Mouse (Mus musculus) CH12.LX (cell line): ENCODE measurements around the gene Grcc10. TPM values are rescaled to one million over a fixed set of nuclear protein-coding genes. Genes with fewer than 3 reads are reported as not detected.

Experiments used
- DNase-seq: peaks from one replicate; pipeline ENCODE4 v3.0.0-alpha.2; 2013; ENCODE audit errors: extremely low read depth
- H3K27ac ChIP-seq: 2 replicates; pipeline ENCODE4 v1.5.1; 2012; ENCODE audit warnings: low read depth, mild to moderate bottlenecking, control low read depth, moderate library complexity; ENCODE audit not compliant: insufficient read depth
- H3K27me3 ChIP-seq: replicated peaks from 2 replicates; pipeline ENCODE3; 2012; ENCODE audit warnings: inconsistent platforms
- H3K36me3 ChIP-seq, 2 experiments: replicated peaks in 1 of 2; 2 replicates each; pipeline versions ENCODE3 to v1.6.1; 2012; ENCODE audit warnings: inconsistent platforms in 1 of 2, low read length in 1 of 2, mild to moderate bottlenecking in 1 of 2, mixed read lengths in 1 of 2, moderate library complexity in 1 of 2; ENCODE audit not compliant: control insufficient read depth in 1 of 2, insufficient read depth in 1 of 2
- H3K4me1 ChIP-seq, 2 experiments: 2 replicates each; pipeline ENCODE4 v1.6.1; 2012; ENCODE audit warnings: inconsistent platforms in 1 of 2, moderate library complexity in 1 of 2; ENCODE audit not compliant: insufficient read depth in 2 of 2, control insufficient read depth in 1 of 2
- H3K4me2 ChIP-seq: 2 replicates; pipeline ENCODE4 v1.6.1; 2012; ENCODE audit warnings: low read depth, mild to moderate bottlenecking, control low read depth; ENCODE audit not compliant: poor library complexity, insufficient read depth, severe bottlenecking
- H3K4me3 ChIP-seq, 3 experiments: fragments of 150-350 bp in 1 of 3; sonication (generic) in 1 of 3; replicated peaks in 1 of 3; 2 replicates each; pipeline versions ENCODE3 to v1.5.1; 2011 to 2012; ENCODE audit warnings: low read depth in 2 of 3, low read length in 2 of 3, mild to moderate bottlenecking in 2 of 3, moderate library complexity in 2 of 3, control low read depth in 1 of 3, improper control_type of control experiment in 1 of 3, inconsistent platforms in 1 of 3, mixed read lengths in 1 of 3; ENCODE audit not compliant: poor library complexity in 1 of 3
- H3K79me2 ChIP-seq: replicated peaks from 2 replicates; pipeline ENCODE4 v1.6.1; 2012; ENCODE audit warnings: mild to moderate bottlenecking, moderate library complexity; ENCODE audit not compliant: control insufficient read depth, poor library complexity, insufficient read depth, severe bottlenecking; ENCODE audit errors: extremely low read depth
- H3K9ac ChIP-seq: 2 replicates; pipeline ENCODE4 v1.6.1; 2012; ENCODE audit warnings: low read depth, mild to moderate bottlenecking, control low read depth, moderate library complexity; ENCODE audit not compliant: insufficient read depth
- H3K9me3 ChIP-seq: replicated peaks from 2 replicates; pipeline ENCODE3; 2012; ENCODE audit warnings: low read length, inconsistent platforms, mixed read lengths
- BHLHE40 ChIP-seq: IDR thresholded peaks from 2 replicates; pipeline ENCODE4 v1.6.1; 2011; ENCODE audit warnings: mild to moderate bottlenecking, low read depth, low read length, improper control_type of control experiment
- CHD1 ChIP-seq: IDR thresholded peaks from 2 replicates; pipeline ENCODE4 v1.6.1; 2012; ENCODE audit warnings: low read depth, low read length, improper control_type of control experiment, inconsistent platforms
- CHD2 ChIP-seq: IDR thresholded peaks from 2 replicates; pipeline ENCODE4 v1.6.1; 2011; ENCODE audit warnings: low read length, improper control_type of control experiment
- CTCF ChIP-seq, 2 experiments: IDR thresholded peaks in 1 of 2; conservative IDR thresholded peaks in 1 of 2; 2 replicates each; pipeline ENCODE4 v1.5.1; 2011 to 2012; ENCODE audit warnings: low read depth in 2 of 2, low read length in 2 of 2, improper control_type of control experiment in 1 of 2, inconsistent platforms in 1 of 2, mild to moderate bottlenecking in 1 of 2, moderate library complexity in 1 of 2
- E2F4 ChIP-seq: IDR thresholded peaks from 2 replicates; pipeline ENCODE4 v1.6.1; 2011; ENCODE audit warnings: low read depth, low read length, improper control_type of control experiment; ENCODE audit not compliant: insufficient replicate concordance
- ELF1 ChIP-seq: IDR thresholded peaks from 2 replicates; pipeline ENCODE4 v1.6.1; 2014; ENCODE audit warnings: low read depth, mild to moderate bottlenecking, inconsistent platforms, low read length, improper control_type of control experiment
- EP300 ChIP-seq: IDR thresholded peaks from 2 replicates; pipeline ENCODE4 v1.6.1; 2011; ENCODE audit warnings: low read length, improper control_type of control experiment
- GABPA ChIP-seq: IDR thresholded peaks from 2 replicates; pipeline ENCODE4 v1.6.1; 2012; ENCODE audit warnings: low read depth, low read length, improper control_type of control experiment, inconsistent platforms; ENCODE audit not compliant: insufficient replicate concordance
- HCFC1 ChIP-seq: IDR thresholded peaks from 2 replicates; pipeline ENCODE4 v1.6.1; 2012; ENCODE audit warnings: low read depth, mild to moderate bottlenecking, inconsistent platforms, low read length, improper control_type of control experiment
- IRF4 ChIP-seq: IDR thresholded peaks from 2 replicates; pipeline ENCODE4 v1.6.1; 2014; ENCODE audit warnings: low read depth, mild to moderate bottlenecking, inconsistent platforms, low read length, improper control_type of control experiment
- JUN ChIP-seq: IDR thresholded peaks from 2 replicates; pipeline ENCODE4 v1.6.1; 2011; ENCODE audit warnings: low read depth, mild to moderate bottlenecking, low read length, improper control_type of control experiment, moderate library complexity; ENCODE audit not compliant: insufficient read depth
- KAT2A ChIP-seq: IDR thresholded peaks from 2 replicates; pipeline ENCODE4 v1.6.1; 2012; ENCODE audit warnings: low read length, improper control_type of control experiment, inconsistent platforms; ENCODE audit not compliant: insufficient replicate concordance
- MAFK ChIP-seq: IDR thresholded peaks from 2 replicates; pipeline ENCODE4 v1.6.1; 2011; ENCODE audit warnings: low read length, improper control_type of control experiment; ENCODE audit not compliant: insufficient replicate concordance
- MAX ChIP-seq: IDR thresholded peaks from 2 replicates; pipeline ENCODE4 v1.6.1; 2011; ENCODE audit warnings: low read length, improper control_type of control experiment
- MAZ ChIP-seq: IDR thresholded peaks from 2 replicates; pipeline ENCODE4 v1.6.1; 2012; ENCODE audit warnings: low read depth, mild to moderate bottlenecking, inconsistent platforms, low read length, improper control_type of control experiment, moderate library complexity
- MEF2A ChIP-seq: IDR thresholded peaks from 2 replicates; pipeline ENCODE4 v1.6.1; 2014; ENCODE audit warnings: low read depth, mild to moderate bottlenecking, inconsistent platforms, low read length, improper control_type of control experiment, borderline replicate concordance
- MXI1 ChIP-seq: IDR thresholded peaks from 2 replicates; pipeline ENCODE4 v1.6.1; 2011; ENCODE audit warnings: mild to moderate bottlenecking, low read depth, low read length, improper control_type of control experiment
- MYC ChIP-seq: IDR thresholded peaks from 2 replicates; pipeline ENCODE4 v1.6.1; 2011; ENCODE audit warnings: low read depth, mild to moderate bottlenecking, improper control_type of control experiment, low read length
- NELFE ChIP-seq: IDR thresholded peaks from 2 replicates; pipeline ENCODE4 v1.6.1; 2011; ENCODE audit warnings: low read depth, low read length, improper control_type of control experiment
- NRF1 ChIP-seq: IDR thresholded peaks from 2 replicates; pipeline ENCODE4 v1.6.1; 2014; ENCODE audit warnings: low read depth, mild to moderate bottlenecking, inconsistent platforms, low read length, improper control_type of control experiment, moderate library complexity
- POLR2A ChIP-seq: IDR thresholded peaks from 2 replicates; pipeline ENCODE4 v1.6.1; 2011; ENCODE audit warnings: low read depth, mild to moderate bottlenecking, improper control_type of control experiment, low read length
- RAD21 ChIP-seq: IDR thresholded peaks from 2 replicates; pipeline ENCODE4 v1.6.1; 2011; ENCODE audit warnings: low read depth, mild to moderate bottlenecking, low read length, improper control_type of control experiment, moderate library complexity
- RCOR1 ChIP-seq: conservative IDR thresholded peaks from 2 replicates; pipeline ENCODE4 v1.6.1; 2012; ENCODE audit warnings: low read depth, mild to moderate bottlenecking, inconsistent platforms, low read length, improper control_type of control experiment
- SIN3A ChIP-seq: IDR thresholded peaks from 2 replicates; pipeline ENCODE4 v1.6.1; 2012; ENCODE audit warnings: low read length, improper control_type of control experiment, inconsistent platforms
- SMC3 ChIP-seq: IDR thresholded peaks from 2 replicates; pipeline ENCODE4 v1.6.1; 2011; ENCODE audit warnings: low read depth, low read length, improper control_type of control experiment
- TBP ChIP-seq: conservative IDR thresholded peaks from 2 replicates; pipeline ENCODE4 v1.6.1; 2011; ENCODE audit warnings: low read depth, low read length, improper control_type of control experiment
- TCF12 ChIP-seq: IDR thresholded peaks from 2 replicates; pipeline ENCODE4 v1.6.1; 2014; ENCODE audit warnings: low read depth, mild to moderate bottlenecking, inconsistent platforms, low read length, improper control_type of control experiment
- USF1 ChIP-seq: IDR thresholded peaks from 2 replicates; pipeline ENCODE4 v1.6.1; 2014; ENCODE audit warnings: low read depth, mild to moderate bottlenecking, inconsistent platforms, low read length, improper control_type of control experiment
- ZC3H11A ChIP-seq: IDR thresholded peaks from 2 replicates; pipeline ENCODE4 v1.6.1; 2012; ENCODE audit warnings: low read depth, mild to moderate bottlenecking, inconsistent platforms, low read length, improper control_type of control experiment
- ZKSCAN1 ChIP-seq: IDR thresholded peaks from 2 replicates; pipeline ENCODE4 v1.6.1; 2012; ENCODE audit warnings: low read depth, inconsistent platforms, low read length, improper control_type of control experiment, borderline replicate concordance
- ZMIZ1 ChIP-seq: IDR thresholded peaks from 2 replicates; pipeline ENCODE4 v1.6.1; 2012; ENCODE audit warnings: low read depth, mild to moderate bottlenecking, inconsistent platforms, low read length, improper control_type of control experiment
- dilution Hi-C: fragments of 300-500 bp; cut with MboI; formaldehyde crosslinking; loops from 2 replicates; pipeline ENCODE4 v1.14.3; 2020; ENCODE audit warnings: low sequenced_read_pairs; ENCODE audit not compliant: extremely low pct_unique_long_range_greater_than_20kb, extremely low pct_ligation_motif_present
- in situ Hi-C: fragments of 300-500 bp; cut with MboI; formaldehyde crosslinking; loops from 3 replicates; pipeline ENCODE4 v1.14.3; 2019; ENCODE audit warnings: low sequenced_read_pairs, low pct_ligation_motif_present, low pct_unique_long_range_greater_than_20kb, mixed read lengths
- polyA plus RNA-seq: library from polyadenylated mRNA; unstranded; fragments of >175 nt; gene quantifications from 2 replicates; pipeline ENCODE4 v1.2.1, GENCODE M21; 2012; ENCODE audit warnings: low read depth; ENCODE audit not compliant: insufficient read length
- total RNA-seq, 2 experiments: library from RNA; depleted of rRNA; stranded (reverse); fragments of 300-350 nt in 1 of 2; fragments of >200 nt in 1 of 2; gene quantifications; 2 replicates each; pipeline ENCODE4 v1.2.3; 2012 to 2014

Grcc10 gene
- total and polyA plus RNA-seq, 3 experiments: 64.3 to 197 (median 88.4) TPM

DNA sequence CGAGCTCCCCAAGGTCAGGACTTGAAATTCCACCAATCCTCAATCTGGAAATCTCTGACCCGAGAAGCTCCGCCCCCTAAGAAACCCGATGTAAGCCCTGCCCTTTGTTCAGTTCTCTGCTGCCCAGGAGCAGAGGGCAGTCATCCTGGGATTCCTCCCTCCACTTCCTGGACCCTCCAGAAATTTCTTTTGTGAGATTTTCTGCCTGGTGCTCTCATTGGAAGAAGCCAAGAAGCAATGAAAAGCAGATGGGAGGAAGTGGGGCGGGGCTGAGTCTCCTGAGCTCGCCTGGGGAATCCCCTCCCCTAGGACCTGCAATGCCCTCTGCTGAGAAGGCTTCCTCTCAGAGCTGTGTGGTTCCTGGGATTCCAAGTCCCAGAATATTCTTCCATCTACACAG lies 41.3 kb upstream of the Grcc10 start:
- Histone ChIP-seq H3K27me3 (peaks cover 9% of the 10 kb centered on the region), H3K9ac (peak overlapping the region; percentile 32; the same call in 1 of the 2 replicates)
- in situ Hi-C loops: no loop called here

DNA sequence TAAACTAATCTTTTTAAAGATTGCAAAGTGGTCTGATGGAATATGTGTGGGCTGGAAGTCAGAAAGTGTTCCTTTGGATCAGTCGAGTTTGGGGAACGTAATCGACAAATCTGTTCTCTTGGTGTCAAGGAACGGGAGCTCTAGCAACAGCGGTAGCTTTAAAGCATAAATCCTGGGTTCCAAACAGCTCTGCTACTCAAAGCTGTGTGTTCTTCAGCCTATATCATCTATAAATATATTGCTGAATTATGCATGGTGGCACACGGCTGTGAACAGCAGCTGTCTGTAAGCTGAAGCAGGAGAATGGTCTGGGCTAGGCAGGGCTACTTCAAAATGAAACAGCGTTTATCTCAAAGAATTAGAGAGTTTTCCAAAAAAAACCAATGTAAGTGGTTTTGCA lies 39.7 kb upstream of the Grcc10 start:
- Histone ChIP-seq H3K4me2 (no peak overlapping the region), H3K79me2 (no peaks in the 10 kb centered on the region), H3K27me3 (peaks cover 9% of the 10 kb centered on the region), H3K4me3 (no peak overlapping the region), H3K36me3 (no peaks in the 10 kb centered on the region), H3K9me3 (peaks cover 5% of the 10 kb centered on the region), H3K4me1 (peaks cover 6 to 11% of the 10 kb centered on the region in 2 experiments; a peak in 3 of 4 replicates), H3K27ac (no peak overlapping the region), H3K9ac (no peak overlapping the region)
- dilution Hi-C loops: no loop called here
- TF ChIP-seq RAD21 (no peak), SMC3 (no peak), MAX (no peak), BHLHE40 (no peak), ZMIZ1 (no peak), KAT2A (no peak), MEF2A (no peak), GABPA (no peak), MYC (no peak), CTCF (conservative IDR thresholded peaks at IDR 0.05 in 1 of 2, IDR thresholded peaks at IDR 0.05 in 1 of 2; ENCODE audit: low read depth in 2 of 2, low read length in 2 of 2) (no peak), CHD2 (no peak), JUN (no peak), RCOR1 (no peak), NRF1 (no peak), ZKSCAN1 (no peak), NELFE (no peak), E2F4 (no peak), USF1 (no peak), CHD1 (no peak)
- in situ Hi-C loops: no loop called here
- no peak for DNase-seq

More for the DNA sequence above, 41.3 kb upstream of the Grcc10 start:
- H3K4me1 ChIP-seq: peaks cover 9 to 16% of the 10 kb centered on the region in 2 experiments; a peak in 3 of 4 replicates
- H3K9me3 ChIP-seq: no peaks in the 10 kb centered on the region
- peak; percentile 76 for DNase-seq
- 0 out of 2 replicates have a peak, but pooled peaks have one; percentile 48 for TF ChIP-seq ZMIZ1
- TF ChIP-seq EP300: peak; percentile 43; the same call in 1 of the 2 replicates
- TF ChIP-seq MAX: 0 out of 2 replicates have a peak, but pooled peaks have one; percentile 39
- 0 out of 2 replicates have a peak, but pooled peaks have one; percentile 28 for TF ChIP-seq MYC
- peak; percentile 58; the same call in 1 of the 2 replicates for TF ChIP-seq SIN3A
- peak; percentile 78 for TF ChIP-seq NELFE
- peak; percentile 79 for TF ChIP-seq TCF12
- TF ChIP-seq HCFC1: peak; percentile 58
- peak; percentile 72 for TF ChIP-seq POLR2A
- TF ChIP-seq BHLHE40: peak; percentile 54
- TF ChIP-seq MXI1: peak; percentile 54; the same call in 1 of the 2 replicates
- no peak for TF ChIP-seq ZC3H11A
- peak; percentile 53; the same call in 1 of the 2 replicates for TF ChIP-seq RCOR1
- TF ChIP-seq ZKSCAN1: no peak
- no peak for TF ChIP-seq CHD2
- TF ChIP-seq MAZ: peak; percentile 81
- peak; percentile 41; the same call in 1 of the 2 replicates for TF ChIP-seq CHD1
- peak; percentile 69 for TF ChIP-seq TBP
- TF ChIP-seq MAFK: no peak
- peak; percentile 78 for TF ChIP-seq ELF1
- no peak for TF ChIP-seq RAD21
- TF ChIP-seq MEF2A: no peak
- TF ChIP-seq IRF4: peak; percentile 52; the same call in 1 of the 2 replicates
- dilution Hi-C loops: no loop called here
- H3K4me2 ChIP-seq: peak overlapping the region; percentile 46
- peak overlapping the region; percentile 31 to 53 (median 52) for H3K4me3 ChIP-seq
- H3K36me3 ChIP-seq: no peaks in the 10 kb centered on the region
- no peak overlapping the region for H3K27ac ChIP-seq
- no peaks in the 10 kb centered on the region for H3K79me2 ChIP-seq
